In genomic region chr4:129576863-129577491, GRCm38 (mm10) we compare ENCODE assay signal across 8 mouse cellular contexts. TPM values are rescaled to one million over a fixed set of nuclear protein-coding genes. Genes with fewer than 3 reads are reported as not detected.
A peak's percentile ranks its signal among the peaks of the same experiment; 100 is the strongest.
DNase-seq lines count a peak whose midpoint lies in the region; ATAC-seq lines count a peak whose summit lies in the region.

No protein-coding gene starts in this region.

- WGBS in forebrain, embryonic 11.5 days, result 33% methylated on average over 21 of the region's 21 CpGs

- intact Hi-C loops in heart, postnatal 25 days (cut with DNase I), result no loop called here

- H3K4me1 ChIP-seq in forebrain, embryonic 11.5 days (replicated peaks; ENCODE audit: control insufficient read depth, insufficient read depth, low read length), result no peaks in the 10 kb centered on the region

- no peaks in the 10 kb centered on the region for H3K27me3 ChIP-seq in forebrain, embryonic 11.5 days (ENCODE audit: control insufficient read depth, insufficient read depth, low read length)

- H3K4me2 ChIP-seq in forebrain, embryonic 11.5 days (ENCODE audit: low read depth, low read length, severe bottlenecking), result peak overlapping the region; percentile 8; the same call in 1 of the 2 replicates

- H3K36me3 ChIP-seq in forebrain, embryonic 11.5 days (ENCODE audit: control insufficient read depth, insufficient read depth, low read length), result no peaks in the 10 kb centered on the region

- peak; percentile 79 to 80 for DNase-seq in B cell, adult 2 months
- DNase-seq in adrenal gland, postnatal 10 days, result peak; percentile 86
- peak; percentile 81 for DNase-seq in forebrain, embryonic 11.5 days (ENCODE audit: low spot score)
- DNase-seq in heart, postnatal 25 days (ENCODE audit: low spot score), result peak; percentile 47
- DNase-seq in layer of hippocampus, adult 9-11 months, result peak; percentile 44
- peak; percentile 84 for DNase-seq in lung, postnatal 14 days
- peak; percentile 47 for DNase-seq in ovary, postnatal 14 days (ENCODE audit: low spot score)
- peak; percentile 88 for DNase-seq in thymus, postnatal 14 days

- no peak overlapping the region for H3K4me3 ChIP-seq in forebrain, embryonic 11.5 days (ENCODE audit: low read depth, low read length)

- no peaks in the 10 kb centered on the region for H3K9me3 ChIP-seq in forebrain, embryonic 11.5 days (ENCODE audit: control insufficient read depth, low read length)

- peak overlapping the region; percentile 5; the same call in 1 of the 2 replicates for H3K9ac ChIP-seq in forebrain, embryonic 11.5 days (ENCODE audit: low read length)

- 0 out of 2 replicates have a peak, but pooled peaks have one; percentile 33 for ATAC-seq in forebrain, embryonic 11.5 days (replicated peaks; ENCODE audit: low FRiP score)

- no peak overlapping the region for H3K27ac ChIP-seq in forebrain, embryonic 11.5 days (ENCODE audit: low read depth, low read length)

RNA-seq across cellular contexts. Expression of gene Fam167b, which starts 1.4 kb away (rescaled TPM):
- 10 to 100 TPM; 24.4 to 28.1 TPM for total RNA-seq in adrenal gland, postnatal 10 days (2021)
- 0.71 and 1.1 TPM in 2 replicates for polyA plus RNA-seq in forebrain, embryonic 11.5 days (2014; fragmentation: Nextera tagmentation; extraction: Ambion mirVana)
- 1 to 10 TPM in 1 of 2 experiments, under 1 TPM in 1; 0.70 to 1.0 TPM for total RNA-seq in heart, postnatal 25 days (2021)

RNA-seq across cellular contexts. Expression of gene Lck, which starts 3.5 kb away (rescaled TPM):
- total RNA-seq in adrenal gland, postnatal 10 days (2021), result 1 to 10 TPM; 8.1 to 9.8 TPM
- 11.5 and 13.8 TPM in 2 replicates for polyA plus RNA-seq in forebrain, embryonic 11.5 days (2014; fragmentation: Nextera tagmentation; extraction: Ambion mirVana)
- total RNA-seq in heart, postnatal 25 days (2021), result 1 to 10 TPM in 1 of 2 experiments, under 1 TPM in 1; 0.47 to 1.2 TPM

RNA-seq across cellular contexts. Expression of gene Eif3i, which starts 23.5 kb away (rescaled TPM):
- 100 to 1,000 TPM; 192 to 198 TPM for total RNA-seq in adrenal gland, postnatal 10 days (2021)
- 251 and 272 TPM in 2 replicates for polyA plus RNA-seq in forebrain, embryonic 11.5 days (2014; fragmentation: Nextera tagmentation; extraction: Ambion mirVana)
- 100 to 1,000 TPM; 119 to 129 TPM for total RNA-seq in heart, postnatal 25 days (2021)

RNA-seq across cellular contexts. Expression of gene Tmem234, which starts 23.5 kb away (rescaled TPM):
- 10 to 100 TPM; 83.6 to 86.2 TPM for total RNA-seq in adrenal gland, postnatal 10 days (2021)
- 188 and 192 TPM in 2 replicates for polyA plus RNA-seq in forebrain, embryonic 11.5 days (2014; fragmentation: Nextera tagmentation; extraction: Ambion mirVana)
- total RNA-seq in heart, postnatal 25 days (2021), result 10 to 100 TPM; 38.5 to 42.3 TPM

RNA-seq across cellular contexts. Expression of gene Hdac1, which starts 34.5 kb away (rescaled TPM):
- total RNA-seq in adrenal gland, postnatal 10 days (2021), result 10 to 100 TPM; 54.5 to 59.1 TPM
- polyA plus RNA-seq in forebrain, embryonic 11.5 days (2014; fragmentation: Nextera tagmentation; extraction: Ambion mirVana), result 262 and 282 TPM in 2 replicates
- 10 to 100 TPM; 15.9 to 18.6 TPM for total RNA-seq in heart, postnatal 25 days (2021)

Comparison
In these comparisons a context has a peak if more than half of its experiments do, and no peak if none do; other contexts are left out.
1. RNA of gene Fam167b, which starts 1.4 kb away (total RNA-seq): 24.4 to 28.1 TPM in adrenal gland, postnatal 10 days; 0.70 to 1.0 TPM in heart, postnatal 25 days; every median in the first group is over 10 times any median in the second.
2. RNA of gene Lck, which starts 3.5 kb away (total RNA-seq): 8.1 to 9.8 TPM in adrenal gland, postnatal 10 days; 0.47 to 1.2 TPM in heart, postnatal 25 days; every median in the first group is over 4 times any median in the second.
3. Peak in every context shown above with its lines, with median percentiles within 50 percentile points of each other: DNase-seq.